Mouse (Mus musculus) embryonic facial prominence, embryonic 10.5 days (tissue): ENCODE measurements around the gene Sept1. TPM values are rescaled to one million over a fixed set of nuclear protein-coding genes. Genes with fewer than 3 reads are reported as not detected.
A peak's percentile ranks its signal among the peaks of the same experiment; 100 is the strongest.
"Not testable (repeated sequence)": the region's sequence is repeated elsewhere in the genome, so short reads cannot be mapped to it uniquely, and the experiment has no call there.

Experiments
- DNase-seq: peaks from one replicate; pipeline ENCODE4 v3.0.0-alpha.2; 2017; ENCODE audit warnings: low spot score
- H3K27ac ChIP-seq: fragments of 300-500 bp; sonication (generic); replicated peaks from 2 replicates; pipeline ENCODE4 v1.5.1; 2016; ENCODE audit warnings: mild to moderate bottlenecking
- H3K27me3 ChIP-seq: fragments of 300-500 bp; sonication (generic); replicated peaks from 2 replicates; pipeline ENCODE4 v1.6.1; 2016; ENCODE audit warnings: low read depth, mild to moderate bottlenecking; ENCODE audit not compliant: poor library complexity, severe bottlenecking
- H3K36me3 ChIP-seq: fragments of 300-500 bp; sonication (generic); replicated peaks from 2 replicates; pipeline ENCODE4 v1.6.1; 2016; ENCODE audit warnings: mild to moderate bottlenecking, moderate library complexity
- H3K4me1 ChIP-seq: fragments of 300-500 bp; sonication (generic); 2 replicates; pipeline ENCODE4 v1.6.1; 2016
- H3K4me3 ChIP-seq: fragments of 300-500 bp; sonication (generic); 2 replicates; pipeline ENCODE4 v1.5.1; 2016; ENCODE audit warnings: mild to moderate bottlenecking, moderate library complexity
- H3K9me3 ChIP-seq: fragments of 300-500 bp; sonication (generic); 2 replicates; pipeline ENCODE4 v1.6.1; 2016; ENCODE audit warnings: mild to moderate bottlenecking
- WGBS: fragments of 180-500 bp; shearing (Covaris S2); methylation state at CpG from one replicate; pipeline ENCODE4 v1.1.7; 2016; 5-methylcytosine and 5-hydroxymethylcytosine counted together
- polyA plus RNA-seq: library from polyadenylated mRNA; unstranded; fragments of >200 nt; fragmentation: Nextera tagmentation; extraction: Ambion mirVana; gene quantifications from 2 replicates; pipeline ENCODE4 v1.2.1, GENCODE M21; 2016

The Sept1 gene
- polyA plus RNA-seq, 1 experiment from 2014 or later, result 27.3 TPM

DNA sequence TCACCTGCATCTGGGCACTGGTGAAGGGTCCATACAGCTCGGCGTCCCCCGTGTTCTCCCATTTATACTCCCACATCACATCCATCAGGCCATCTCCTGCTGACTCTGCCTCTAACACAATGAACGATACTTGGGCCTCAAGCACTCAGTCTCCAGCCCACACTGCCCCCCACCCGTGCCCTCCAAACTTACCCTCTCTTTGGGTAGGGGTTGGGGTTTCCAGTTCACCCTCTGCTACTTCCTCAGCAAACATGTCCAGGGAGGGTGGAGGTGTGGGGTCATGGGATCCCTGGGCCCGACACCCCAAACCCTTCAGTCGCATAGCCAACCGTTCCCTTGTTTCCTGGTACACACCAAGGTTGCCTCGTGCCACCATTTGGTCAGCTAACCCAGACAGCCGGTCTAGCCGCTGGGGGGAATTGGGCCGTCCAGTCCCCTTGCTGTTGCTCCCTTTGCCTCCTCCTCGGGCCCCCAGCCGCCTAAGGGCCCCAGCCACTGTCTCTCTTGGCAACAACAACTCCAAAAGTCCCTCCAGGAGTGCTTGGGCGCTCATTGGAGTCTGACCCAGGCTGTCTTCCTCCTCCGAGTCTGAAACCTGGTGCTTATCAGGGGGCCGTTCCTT is 38.8 kb downstream of the Sept1 start:
- Histone ChIP-seq H3K9me3 (no peaks in the 10 kb centered on the region), H3K27ac (no peak overlapping the region), H3K36me3 (peaks cover 77% of the 10 kb centered on the region), H3K27me3 (no peaks in the 10 kb centered on the region), H3K4me3 (peak overlapping the region; percentile 82), H3K4me1 (peaks cover 26% of the 10 kb centered on the region)
- no peak for DNase-seq
- WGBS, result 94% methylated on average over 17 of the region's 17 CpGs

DNA sequence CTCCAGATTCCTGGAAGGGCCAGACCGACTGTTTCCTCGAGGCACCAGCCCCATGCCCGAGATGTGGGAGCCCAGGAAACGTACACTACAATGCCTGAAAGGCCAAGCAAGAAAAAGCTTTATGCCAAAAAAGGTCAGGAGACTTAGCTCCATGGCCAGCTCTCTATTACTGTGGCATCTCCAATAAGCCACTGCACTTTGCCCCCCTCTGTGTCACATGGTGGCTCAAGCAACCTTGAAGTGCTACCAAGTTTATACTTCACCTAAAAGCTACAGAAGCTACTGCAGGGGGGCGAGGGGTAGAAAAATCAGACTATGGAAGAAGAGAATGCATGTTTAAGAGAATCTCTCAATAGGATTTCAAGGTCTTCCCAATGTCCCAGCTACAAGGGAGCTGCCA is 39.9 kb downstream of the Sept1 start:
- no peak overlapping the region for H3K4me3 ChIP-seq
- no peak for DNase-seq
- peaks cover 66% of the 10 kb centered on the region for H3K36me3 ChIP-seq
- no peaks in the 10 kb centered on the region for H3K9me3 ChIP-seq
- no peak overlapping the region for H3K27ac ChIP-seq
- 94% methylated on average over 5 of the region's 5 CpGs for WGBS
- H3K4me1 ChIP-seq, result peaks cover 26% of the 10 kb centered on the region
- no peaks in the 10 kb centered on the region for H3K27me3 ChIP-seq

DNA sequence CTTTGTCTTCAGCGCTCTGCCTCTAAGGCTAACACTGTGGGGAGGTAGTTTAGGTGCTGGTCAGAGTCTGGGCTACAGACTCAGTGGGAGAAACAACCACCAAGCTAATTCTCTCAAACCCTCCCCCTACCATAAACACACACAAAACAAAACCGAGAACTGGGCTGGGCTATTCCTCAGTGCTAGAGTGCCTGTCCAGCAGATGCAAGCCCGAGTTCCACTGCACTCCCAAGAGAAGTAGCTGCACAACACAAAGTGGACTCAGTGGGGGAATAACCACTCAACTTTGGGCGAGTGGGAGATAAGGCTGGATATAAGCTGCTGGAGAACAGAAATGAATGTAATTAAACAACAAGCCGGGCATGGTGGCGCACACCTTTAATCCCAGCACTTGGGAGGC is 42.3 kb downstream of the Sept1 start:
- H3K27me3 ChIP-seq, result no peaks in the 10 kb centered on the region
- WGBS, result 92% methylated on average over 6 of the region's 6 CpGs

DNA sequence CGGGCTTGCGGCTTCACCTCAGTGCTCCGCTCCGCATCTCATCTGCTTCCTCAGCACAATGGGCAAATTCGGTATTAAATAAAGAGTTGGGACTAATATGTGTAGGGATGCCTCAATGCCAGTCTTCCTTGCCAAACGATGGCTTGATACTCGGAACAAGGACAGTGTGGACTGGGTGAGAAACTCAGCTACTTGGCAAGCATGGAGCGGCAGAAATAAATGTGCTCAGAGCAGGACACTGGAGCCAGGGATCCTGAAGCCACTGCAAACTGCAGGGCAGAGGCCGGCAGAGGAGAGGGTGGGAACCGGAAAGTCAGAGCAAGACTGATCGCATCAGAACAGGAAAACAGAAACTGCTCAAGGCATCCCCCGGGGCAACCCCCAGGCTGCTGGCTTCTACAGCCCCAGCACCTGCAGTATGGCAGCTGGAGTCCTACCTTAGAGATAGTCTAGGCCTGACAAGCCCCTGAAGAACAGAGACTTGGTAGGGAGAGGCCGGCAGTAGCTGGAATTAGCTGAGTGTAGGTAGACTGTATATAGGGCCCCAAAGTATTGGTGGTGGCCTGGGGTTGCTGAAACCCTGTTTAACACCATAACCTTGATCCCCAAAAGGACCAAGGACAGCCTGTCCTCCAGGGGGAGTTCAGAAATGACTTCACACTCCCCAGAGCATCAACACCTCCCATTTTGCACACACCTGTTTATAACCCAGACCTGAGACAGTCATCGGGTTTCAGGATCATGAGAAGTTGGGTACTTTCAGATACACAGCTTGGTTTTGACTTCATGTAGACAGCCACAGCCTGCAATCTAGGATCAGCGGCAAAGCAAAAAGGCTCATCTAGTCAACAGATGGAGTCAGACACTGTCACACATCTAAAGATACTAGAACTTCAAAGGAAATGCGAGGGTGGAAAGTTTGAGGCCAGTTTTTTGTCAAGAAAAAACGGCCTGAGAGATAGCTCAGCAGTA is 44.3 kb downstream of the Sept1 start:
- H3K27me3 ChIP-seq, result no peaks in the 10 kb centered on the region
- no peak for DNase-seq
- H3K4me3 ChIP-seq, result no peak overlapping the region
- WGBS, result 85% methylated on average over 17 of the region's 17 CpGs
- no peaks in the 10 kb centered on the region for H3K4me1 ChIP-seq
- H3K36me3 ChIP-seq, result peaks cover 37% of the 10 kb centered on the region
- H3K9me3 ChIP-seq, result no peaks in the 10 kb centered on the region
- no peak overlapping the region for H3K27ac ChIP-seq

More for the DNA sequence above, 42.3 kb downstream of the Sept1 start:
- H3K9me3 ChIP-seq, result no peaks in the 10 kb centered on the region
- no peak for DNase-seq
- no peak overlapping the region for H3K4me3 ChIP-seq
- H3K27ac ChIP-seq, result no peak overlapping the region
- H3K36me3 ChIP-seq, result peaks cover 51% of the 10 kb centered on the region
- peaks cover 17% of the 10 kb centered on the region for H3K4me1 ChIP-seq

DNA sequence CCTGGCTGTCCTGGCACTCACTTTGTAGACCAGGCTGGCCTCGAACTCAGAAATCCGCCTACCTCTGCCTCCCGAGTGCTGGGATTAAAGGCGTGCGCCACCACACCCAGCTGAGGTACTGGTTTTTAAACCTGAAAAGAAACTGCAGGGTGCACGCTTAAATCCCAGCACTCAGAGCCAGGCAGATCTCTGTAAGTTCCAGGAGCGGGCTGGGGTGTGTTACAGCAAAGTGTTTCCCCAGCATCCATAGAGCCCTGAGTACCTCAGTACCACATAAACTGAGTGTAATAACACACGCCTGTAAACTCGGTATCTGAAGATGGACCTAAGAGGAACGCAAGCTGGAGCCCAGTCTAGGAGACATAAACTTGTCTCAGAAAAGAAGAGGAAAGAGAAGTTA is 45.6 kb downstream of the Sept1 start:
- Histone ChIP-seq H3K27me3 (no peaks in the 10 kb centered on the region), H3K36me3 (peaks cover 24% of the 10 kb centered on the region), H3K9me3 (no peaks in the 10 kb centered on the region), H3K4me1 (no peaks in the 10 kb centered on the region), H3K27ac (no peak overlapping the region), H3K4me3 (no peak overlapping the region)
- WGBS, result 74% methylated on average over 10 of the region's 10 CpGs
- no peak for DNase-seq

DNA sequence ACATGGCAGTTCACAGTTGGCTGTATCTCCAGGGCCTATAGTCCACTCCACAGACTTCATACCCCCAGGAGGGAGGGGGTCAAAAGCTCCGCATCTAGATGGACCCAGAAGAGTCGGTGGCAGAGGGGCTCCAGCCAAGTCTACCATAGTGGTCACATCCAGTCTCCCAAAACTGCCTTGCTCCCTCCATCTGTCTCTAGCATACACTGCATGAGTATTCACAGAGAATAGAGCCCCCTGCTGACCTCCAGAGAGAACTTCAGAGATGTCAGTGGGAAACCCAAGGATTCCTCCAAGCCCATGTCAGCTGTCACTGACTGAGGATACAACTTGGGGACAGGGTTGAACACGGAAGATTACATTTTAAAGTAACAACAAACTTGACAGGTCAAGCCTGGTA is 47.3 kb downstream of the Sept1 start:
- H3K4me1 ChIP-seq, result no peaks in the 10 kb centered on the region
- H3K36me3 ChIP-seq, result peaks cover 7% of the 10 kb centered on the region
- no peak overlapping the region for H3K27ac ChIP-seq
- H3K27me3 ChIP-seq, result no peaks in the 10 kb centered on the region
- DNase-seq, result no peak
- no peak overlapping the region for H3K4me3 ChIP-seq
- H3K9me3 ChIP-seq, result no peaks in the 10 kb centered on the region
- WGBS, result 66% methylated on average over 3 of the region's 3 CpGs

DNA sequence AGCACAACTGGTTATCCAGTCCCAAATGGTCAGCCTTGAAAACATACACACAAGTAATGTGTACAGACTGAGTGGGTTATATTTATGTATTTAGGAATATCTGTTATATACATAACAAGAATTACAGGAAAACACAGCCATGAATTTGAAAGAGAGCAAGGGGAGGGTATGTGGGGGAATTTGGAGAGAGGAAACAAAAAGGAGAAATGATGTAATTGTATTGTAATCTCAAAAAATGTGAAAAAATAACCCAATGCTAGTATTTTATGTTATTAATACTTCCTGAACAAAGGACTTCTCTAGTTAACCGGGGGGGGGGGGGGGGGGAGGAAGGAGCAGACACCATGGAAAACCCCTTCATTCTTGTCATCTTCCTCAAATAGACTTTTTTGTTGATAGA is 48.2 kb downstream of the Sept1 start:
- 64% methylated on average over 1 of the region's 1 CpGs for WGBS
- Histone ChIP-seq H3K4me3 (no peak overlapping the region), H3K36me3 (no peaks in the 10 kb centered on the region), H3K4me1 (no peaks in the 10 kb centered on the region), H3K27ac (no peak overlapping the region), H3K9me3 (no peaks in the 10 kb centered on the region), H3K27me3 (no peaks in the 10 kb centered on the region)
- DNase-seq, result no peak

DNA sequence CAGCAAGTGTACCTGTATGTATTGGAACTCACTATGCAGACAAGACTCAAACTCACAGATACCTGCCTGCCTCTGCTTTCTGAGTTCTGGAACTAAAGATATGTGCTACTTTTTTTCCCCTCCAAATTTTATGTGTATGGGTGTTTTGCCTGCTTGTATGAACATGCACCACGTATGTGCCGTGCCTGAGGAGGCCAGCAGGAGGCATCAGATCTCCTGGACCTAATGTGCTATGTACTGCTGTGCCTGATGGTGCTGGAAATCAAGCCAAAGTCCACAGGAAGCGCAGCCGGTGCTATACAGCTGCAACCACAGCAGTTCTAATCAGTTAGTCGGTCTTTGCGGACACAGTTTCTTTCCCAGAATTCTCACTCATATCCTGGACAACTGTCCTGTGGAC is 49.1 kb downstream of the Sept1 start:
- no peak for DNase-seq
- Histone ChIP-seq H3K4me3 (no peak overlapping the region), H3K9me3 (no peaks in the 10 kb centered on the region), H3K27ac (no peak overlapping the region), H3K27me3 (no peaks in the 10 kb centered on the region), H3K36me3 (no peaks in the 10 kb centered on the region), H3K4me1 (no peaks in the 10 kb centered on the region)
- WGBS, result 79% methylated on average over 6 of the region's 6 CpGs

DNA sequence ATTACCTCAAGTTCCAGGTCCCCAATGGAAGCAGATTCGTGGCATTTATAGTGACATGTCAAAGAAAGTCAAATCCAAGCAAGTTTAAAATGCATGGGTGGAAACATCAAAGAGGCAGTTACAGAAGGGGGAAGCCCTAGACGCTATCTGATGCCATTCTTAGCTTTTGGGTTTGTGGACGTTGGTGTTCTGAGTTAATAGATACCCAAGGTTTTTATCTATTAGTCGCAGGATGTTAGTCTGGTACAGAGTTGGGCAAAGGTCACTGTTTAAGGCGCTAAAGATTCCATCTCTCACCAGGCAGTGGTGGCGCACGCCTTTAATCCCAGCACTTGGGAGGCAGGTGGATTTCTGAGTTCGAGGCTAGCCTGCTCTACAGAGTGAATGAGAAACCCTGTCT is 49.6 kb downstream of the Sept1 start:
- H3K4me3 ChIP-seq, result no peak overlapping the region
- no peak for DNase-seq
- H3K27ac ChIP-seq, result no peak overlapping the region
- H3K36me3 ChIP-seq, result no peaks in the 10 kb centered on the region
- H3K4me1 ChIP-seq, result no peaks in the 10 kb centered on the region
- H3K27me3 ChIP-seq, result no peaks in the 10 kb centered on the region
- 84% methylated on average over 8 of the region's 8 CpGs for WGBS
- H3K9me3 ChIP-seq, result no peaks in the 10 kb centered on the region

DNA sequence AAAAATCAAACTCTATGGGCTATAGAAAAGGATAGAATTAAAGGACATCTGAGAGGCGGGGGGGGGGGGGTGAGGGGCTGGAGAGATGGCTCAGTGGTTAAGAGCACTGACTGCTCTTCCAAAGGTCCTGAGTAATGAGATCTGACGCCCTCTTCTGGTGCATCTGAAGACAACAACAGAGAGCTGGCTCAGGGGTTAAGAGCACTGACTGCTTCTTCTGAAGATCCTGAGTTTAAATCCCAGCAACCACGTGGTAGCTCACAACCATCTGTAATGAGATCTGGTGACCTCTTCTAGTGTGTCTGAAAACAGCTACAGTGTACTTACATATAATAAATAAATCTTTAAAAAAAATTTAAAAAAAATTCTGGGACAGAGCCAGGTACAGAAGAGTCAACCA is 51.2 kb downstream of the Sept1 start:
- not testable (repeated sequence) for DNase-seq, H3K36me3 ChIP-seq, H3K4me1 ChIP-seq, H3K4me3 ChIP-seq, H3K27me3 ChIP-seq, H3K9me3 ChIP-seq, H3K27ac ChIP-seq
- 37% methylated on average over 3 of the region's 3 CpGs for WGBS

DNA sequence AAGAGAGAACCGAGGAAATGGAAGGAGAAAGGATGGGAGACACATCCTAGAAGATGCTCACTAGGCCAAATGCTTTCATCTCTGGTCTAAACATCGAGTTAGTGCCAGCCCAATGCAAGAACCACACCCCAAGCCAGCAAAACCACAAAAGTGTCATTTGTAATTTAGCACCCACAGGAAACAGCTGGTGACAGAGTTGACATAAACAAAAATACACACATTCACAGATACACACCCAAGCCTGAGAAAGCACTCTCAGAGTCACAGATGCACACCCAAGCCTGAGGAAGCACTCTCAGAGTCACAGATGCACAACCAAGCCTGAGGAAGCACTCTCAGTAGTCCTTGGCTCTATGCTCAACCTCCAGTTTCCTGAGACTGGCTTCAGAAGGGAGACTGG is 52.1 kb downstream of the Sept1 start:
- Histone ChIP-seq H3K27me3 (no peaks in the 10 kb centered on the region), H3K4me1 (no peaks in the 10 kb centered on the region), H3K9me3 (no peaks in the 10 kb centered on the region), H3K4me3 (no peak overlapping the region), H3K27ac (no peak overlapping the region), H3K36me3 (no peaks in the 10 kb centered on the region)
- WGBS, result 70% methylated on average over 2 of the region's 2 CpGs
- DNase-seq, result no peak

DNA sequence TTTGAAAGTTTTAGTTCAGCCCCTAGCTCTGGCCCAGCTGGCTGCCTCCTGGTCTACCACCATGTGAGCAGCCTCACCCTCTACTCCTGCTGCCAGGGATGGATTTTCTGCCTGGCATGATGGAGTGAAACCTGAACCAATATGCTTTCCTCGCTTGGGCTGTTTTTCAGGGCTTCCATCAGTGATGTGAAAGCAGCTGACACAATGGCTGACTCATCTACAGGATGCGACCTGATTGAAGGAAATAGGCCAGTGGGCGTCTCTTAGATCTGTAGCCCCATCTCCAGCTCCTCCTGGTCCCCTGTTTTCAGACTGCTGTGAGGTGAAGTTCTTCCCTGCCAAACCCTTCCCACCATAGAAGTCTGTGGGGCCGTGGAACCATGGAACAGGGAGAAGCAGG is 56.0 kb downstream of the Sept1 start:
- Histone ChIP-seq H3K4me3 (no peak overlapping the region), H3K4me1 (no peaks in the 10 kb centered on the region), H3K36me3 (no peaks in the 10 kb centered on the region), H3K27ac (no peak overlapping the region), H3K27me3 (no peaks in the 10 kb centered on the region), H3K9me3 (peaks cover 5% of the 10 kb centered on the region; the same call in 1 of the 2 replicates)
- no peak for DNase-seq
- WGBS, result 80% methylated on average over 4 of the region's 4 CpGs

DNA sequence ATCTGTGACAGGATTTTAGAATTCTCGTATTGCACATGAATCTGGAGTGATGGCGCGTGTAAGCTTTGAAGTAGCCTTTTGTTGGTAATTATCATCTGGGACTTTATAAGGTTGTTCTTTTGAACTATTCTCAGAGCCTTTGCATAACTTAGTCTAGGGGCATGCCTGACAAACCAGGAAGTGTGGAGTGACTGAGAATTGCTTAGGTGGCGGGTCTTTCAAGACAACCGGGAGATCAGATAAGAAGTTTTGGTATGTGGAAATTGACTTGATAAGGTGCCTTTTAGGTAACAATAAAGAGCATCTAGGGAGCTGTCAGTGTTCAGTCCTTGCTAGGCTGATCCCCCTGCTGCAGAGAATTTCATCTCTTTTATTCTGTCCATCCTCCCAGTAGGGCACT is 66.4 kb downstream of the Sept1 start:
- WGBS, result 90% methylated on average over 5 of the region's 5 CpGs
- Histone ChIP-seq H3K4me3 (no peak overlapping the region), H3K27me3 (no peaks in the 10 kb centered on the region), H3K36me3 (no peaks in the 10 kb centered on the region), H3K27ac (no peak overlapping the region), H3K4me1 (no peaks in the 10 kb centered on the region), H3K9me3 (no peaks in the 10 kb centered on the region)
- DNase-seq, result no peak
